Mouse (Mus musculus) frontal cortex, adult (tissue): ENCODE data around the gene Ogfod2.
A peak's percentile ranks its signal among the peaks of the same experiment; 100 is the strongest.

Experiments
- ATAC-seq: cut with Nextera tagmentation; 2 replicates; pipeline ENCODE4 v1.9.2; 2017; ENCODE audit warnings: mild to moderate bottlenecking, moderate library complexity, mixed read lengths; ENCODE audit not compliant: low TSS enrichment

The Ogfod2 gene

DNA sequence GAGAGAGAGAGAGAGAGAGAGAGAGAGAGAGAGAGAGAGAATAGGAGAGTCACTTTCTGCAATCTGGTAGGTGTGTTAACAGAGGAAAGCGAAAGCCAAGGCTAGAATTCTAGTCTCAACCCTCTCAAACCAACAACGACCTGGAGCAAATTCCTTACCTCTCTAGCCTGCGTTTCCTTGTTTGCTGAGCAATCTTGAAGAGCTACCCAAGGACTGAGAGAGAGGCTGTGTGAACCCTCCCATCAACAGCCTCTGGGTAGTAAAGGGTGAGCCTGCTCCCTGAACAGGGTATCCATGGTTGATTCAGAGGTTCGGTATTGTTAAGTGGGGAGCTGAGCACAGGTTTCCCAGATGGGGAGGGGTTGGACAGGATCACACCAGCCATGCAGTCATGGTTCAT, 40.6 kb downstream of the Ogfod2 start:
- no peak for ATAC-seq

DNA sequence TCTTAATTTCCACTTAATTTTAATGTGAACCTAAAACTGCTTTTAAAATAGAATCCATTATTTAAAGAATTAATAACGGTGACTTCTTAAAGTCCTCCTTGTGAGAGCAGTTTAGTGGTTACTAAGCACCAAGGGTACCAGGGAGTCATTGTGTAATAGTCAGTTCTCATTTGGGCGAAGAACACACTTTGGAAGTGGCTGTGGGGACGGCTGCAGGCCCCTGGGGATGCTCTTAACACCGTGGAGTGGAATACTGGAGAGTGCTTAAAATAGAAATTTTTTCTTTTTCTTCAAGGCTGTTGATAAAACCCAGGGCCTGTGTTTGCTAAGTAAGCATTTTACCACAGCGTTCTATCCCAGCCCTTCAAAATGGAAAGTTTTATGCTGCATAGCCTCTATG, 43.8 kb downstream of the Ogfod2 start:
- no peak for ATAC-seq

DNA sequence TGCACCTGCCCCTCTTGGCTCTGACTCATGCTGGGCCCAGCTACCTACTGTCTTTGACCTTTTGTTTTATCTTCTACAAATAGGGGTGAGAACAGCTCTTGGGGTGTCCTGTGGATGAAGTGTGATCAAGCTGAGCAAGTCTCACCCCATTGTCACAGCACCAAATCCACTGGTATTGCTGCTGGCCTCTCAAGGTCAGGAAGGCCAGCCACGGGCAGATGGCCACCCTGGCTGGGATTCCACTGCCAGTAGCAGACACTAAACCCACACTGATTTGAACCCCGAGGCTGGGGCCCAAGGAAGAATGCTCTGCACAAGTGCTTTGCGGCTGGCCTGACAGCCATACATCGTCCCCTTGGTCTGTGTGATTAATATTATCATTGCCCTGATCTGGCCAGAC, 46.2 kb downstream of the Ogfod2 start:
- ATAC-seq: no peak

- ATAC-seq: no peak
These were observed 47.4 kb downstream of the Ogfod2 start for GRCm38 (mm10) chr5:124159453-124159852.

GRCm38 (mm10) chr5:124161831-124162230, 49.7 kb downstream of the Ogfod2 start:
- ATAC-seq: no peak

GRCm38 (mm10) chr5:124162577-124162976, 50.5 kb downstream of the Ogfod2 start:
- ATAC-seq: 0 out of 2 replicates have a peak, but pooled peaks have one; percentile 13

DNA sequence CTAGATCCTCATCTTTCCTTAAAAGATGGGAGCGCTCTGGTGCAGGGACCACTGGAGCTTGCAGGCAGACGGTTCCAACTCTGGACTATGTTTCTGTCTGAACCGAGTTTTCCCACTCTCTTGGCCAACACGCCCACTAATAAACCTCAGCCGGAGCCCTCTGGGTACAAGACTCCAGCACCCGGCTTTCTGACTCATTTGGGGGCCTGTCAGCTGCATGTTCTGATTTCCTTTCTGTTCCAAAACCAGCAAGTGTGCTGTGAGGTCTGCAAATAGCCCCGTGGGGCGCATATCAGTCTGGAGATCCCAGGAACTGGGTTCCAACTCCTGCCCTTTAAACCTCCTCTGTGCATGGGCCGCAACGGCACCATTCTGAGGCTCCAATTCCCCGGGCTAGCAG, 51.3 kb downstream of the Ogfod2 start:
- no peak for ATAC-seq
